Mouse (Mus musculus): ENCODE measurements at regions not wholly inside any gene's neighbourhood (a gene's known extent, or its start where the extent isn't known, plus 50 kb on each side); places are given as distances from the start of the nearest gene placed in this dataset.

DNA sequence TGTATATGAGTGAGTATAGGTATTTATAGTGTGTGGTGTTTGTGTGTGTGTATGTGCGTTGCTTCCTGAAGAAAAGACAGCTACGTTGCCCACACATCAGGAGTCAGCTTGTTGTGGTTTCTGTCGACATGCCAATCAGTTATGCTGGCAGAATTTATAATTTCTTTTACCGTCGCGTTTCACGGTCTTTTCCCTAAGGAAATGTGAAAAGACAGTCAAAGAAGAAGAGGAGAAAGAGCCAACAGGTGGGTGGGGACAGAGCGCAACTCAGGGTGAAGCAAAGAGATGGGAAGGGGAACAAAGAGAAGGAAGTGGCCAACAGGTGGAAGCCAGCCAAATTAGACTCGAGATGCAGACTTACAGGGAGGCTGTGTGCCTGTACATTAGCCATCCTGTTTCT lies 204.2 kb downstream of the Rpap3 start:
- DNase-seq, result no peak

DNA sequence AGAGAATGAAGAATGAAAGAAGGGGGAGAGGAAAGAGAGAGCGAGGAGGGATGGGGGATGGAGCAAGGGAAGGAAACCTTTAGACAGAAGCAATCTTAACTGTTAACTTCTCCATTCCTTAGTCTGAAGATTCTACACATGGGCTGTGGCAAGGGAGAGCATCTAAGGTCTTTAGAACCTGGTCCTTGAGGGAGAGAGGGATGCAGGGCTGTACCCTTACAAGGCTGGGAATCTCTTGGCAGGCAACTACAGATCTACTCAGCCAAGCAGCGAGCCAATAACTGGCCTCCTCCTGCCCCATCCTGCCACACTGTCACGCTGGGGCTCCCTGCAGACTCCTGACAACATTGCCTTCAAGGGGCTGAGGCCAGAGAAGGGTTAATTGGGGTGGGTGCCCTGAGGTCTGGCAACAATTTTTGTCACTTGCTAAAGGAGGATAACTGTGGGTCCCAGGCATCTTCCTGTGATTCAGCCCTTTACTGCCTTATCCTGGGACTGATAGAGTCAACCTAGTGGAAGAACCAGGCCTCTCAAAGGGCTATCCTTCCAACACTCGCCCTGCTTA lies 205.7 kb downstream of the Rpap3 start:
- DNase-seq, result no peak

- no peak for DNase-seq
Measured at GRCm38 (mm10) chr15:97499240-97499639, 206.4 kb downstream of the Rpap3 start.

DNA sequence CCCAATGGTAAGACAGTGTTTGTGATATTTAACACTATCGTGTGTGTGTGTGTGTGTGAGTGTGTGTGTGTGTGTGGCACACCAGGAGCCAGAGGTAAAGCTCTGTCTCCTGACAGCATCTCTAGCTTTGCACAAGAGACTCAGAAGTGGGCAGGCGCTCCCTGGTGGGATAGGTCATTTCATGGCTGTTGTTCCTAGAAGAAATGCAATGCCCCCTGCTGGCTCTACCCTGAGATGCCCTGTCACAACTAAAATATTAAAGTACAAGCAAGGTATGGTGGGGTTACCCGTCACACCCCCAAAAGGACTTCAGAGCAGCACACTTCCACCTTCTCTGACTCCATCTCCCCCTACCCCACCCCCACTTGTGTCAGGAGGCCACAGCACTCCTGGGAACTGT lies 207.2 kb downstream of the Rpap3 start:
- no peak for DNase-seq

DNA sequence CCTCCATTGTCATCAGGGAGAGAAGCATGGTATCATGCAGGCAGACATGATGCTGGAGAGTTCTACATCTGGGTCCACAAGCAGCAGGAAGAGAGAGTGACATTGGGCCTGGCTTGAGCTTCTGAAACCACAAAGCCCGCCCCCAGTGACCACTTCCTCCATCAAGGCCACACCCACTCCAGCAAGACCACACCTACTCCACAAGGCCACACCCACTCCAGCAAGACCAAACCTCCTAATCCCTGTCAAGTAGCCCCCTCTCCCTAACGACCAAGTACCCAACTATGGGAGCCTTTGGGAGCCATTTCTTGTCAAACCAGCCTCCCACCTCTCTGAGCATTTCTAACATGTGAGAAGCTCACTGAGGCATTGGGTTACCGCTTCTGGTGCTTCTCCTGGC lies 209.6 kb downstream of the Rpap3 start:
- DNase-seq, result no peak

- no peak for DNase-seq
Measured at GRCm38 (mm10) chr15:97493340-97493739, 212.3 kb downstream of the Rpap3 start.

DNA sequence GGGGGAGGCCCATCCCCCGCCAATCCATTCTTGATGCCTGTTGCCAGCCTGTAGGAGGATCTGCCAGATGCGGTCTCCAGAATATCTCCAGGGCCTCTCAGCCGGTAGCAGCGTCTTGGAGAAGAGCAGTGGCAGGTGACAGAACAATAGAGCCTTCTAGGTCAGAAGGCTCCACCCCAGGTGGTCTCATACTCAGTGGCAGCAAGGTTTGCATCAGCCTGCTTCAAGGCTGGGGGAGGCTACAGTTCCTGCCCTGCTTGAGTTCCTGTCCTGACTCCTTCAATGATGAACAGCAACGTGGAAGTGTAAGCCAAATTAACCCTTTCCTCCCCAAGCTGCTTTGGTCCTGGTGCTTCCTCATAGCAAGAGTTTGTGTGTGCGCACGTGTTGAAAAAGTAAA lies 213.8 kb downstream of the Rpap3 start:
- DNase-seq, result no peak

DNA sequence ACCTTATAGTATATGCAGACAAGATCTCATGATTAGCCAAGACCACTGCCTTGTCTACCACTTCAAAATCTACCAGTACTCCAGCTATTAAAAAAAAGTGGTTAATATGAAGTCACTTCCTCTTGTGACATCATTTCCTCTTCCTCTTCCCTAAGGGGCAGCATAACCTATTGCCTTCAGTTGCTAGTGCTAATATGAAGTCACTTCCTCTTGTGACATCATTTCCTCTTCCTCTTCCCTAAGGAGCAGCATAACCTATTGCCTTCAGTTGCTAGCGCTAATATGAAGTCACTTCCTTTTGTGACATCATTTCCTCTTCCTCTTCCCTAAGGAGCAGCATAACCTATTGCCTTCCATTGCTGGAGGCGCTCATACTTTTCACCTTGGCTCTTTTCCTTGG lies 218.2 kb downstream of the Rpap3 start:
- DNase-seq, result no peak

DNA sequence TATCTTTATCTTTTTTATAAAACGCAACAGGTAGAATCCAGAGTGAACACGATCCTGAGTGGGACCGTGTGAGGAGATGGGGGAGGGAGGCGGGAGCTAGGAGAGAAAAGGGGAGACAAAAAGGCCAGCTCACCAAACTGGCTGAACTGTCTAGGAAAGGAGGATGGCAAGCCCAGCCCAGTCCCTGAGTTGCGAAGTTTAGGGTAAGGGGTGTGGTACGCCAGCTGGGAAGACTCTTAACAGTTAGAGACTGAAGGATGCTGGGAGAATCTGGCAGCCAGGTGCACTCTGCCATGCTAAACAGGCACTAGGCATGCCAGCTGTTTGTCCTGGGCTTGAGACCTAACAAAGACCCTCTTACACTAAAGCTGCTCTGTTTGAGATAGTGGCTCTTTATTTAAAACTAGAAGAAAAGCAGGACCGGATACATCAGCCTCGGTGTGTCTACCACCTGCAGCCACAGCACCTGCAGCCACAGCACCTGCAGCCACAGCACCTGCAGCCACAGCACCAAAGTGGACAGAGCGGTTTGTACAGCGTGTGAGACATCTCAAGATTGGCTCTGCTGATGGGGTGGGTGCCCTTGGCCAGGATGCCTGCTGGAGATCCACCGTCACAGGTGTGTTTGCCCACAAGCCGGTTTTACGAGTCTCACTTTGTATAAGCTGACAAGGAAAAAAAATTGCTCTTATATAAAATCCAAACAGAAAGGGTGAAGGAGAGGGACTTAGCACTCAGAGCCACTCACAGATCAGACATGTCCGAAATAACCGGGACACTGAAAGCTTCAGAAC lies 225.1 kb upstream of the Amigo2 start:
- no peak for DNase-seq

DNA sequence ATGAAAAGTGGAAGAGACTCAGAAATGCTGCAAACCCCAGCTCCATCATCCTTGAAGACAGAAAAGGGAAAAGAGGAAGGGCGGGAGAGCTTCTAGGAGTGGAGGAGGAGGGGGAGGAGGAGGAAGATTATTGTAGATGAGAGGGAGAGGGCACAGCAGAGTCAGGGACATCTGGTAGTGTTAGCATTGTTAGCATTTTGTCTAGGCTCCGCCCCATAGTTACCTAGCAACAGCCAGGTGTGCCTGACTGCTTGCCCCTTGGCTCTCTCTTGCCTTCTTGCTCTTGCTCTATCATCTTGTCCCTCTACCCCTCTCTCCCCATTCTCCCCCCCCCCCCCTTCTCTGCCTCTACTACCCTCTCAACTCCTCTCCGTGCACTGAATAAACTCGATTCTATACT lies 224.4 kb upstream of the Amigo2 start:
- DNase-seq, result no peak

DNA sequence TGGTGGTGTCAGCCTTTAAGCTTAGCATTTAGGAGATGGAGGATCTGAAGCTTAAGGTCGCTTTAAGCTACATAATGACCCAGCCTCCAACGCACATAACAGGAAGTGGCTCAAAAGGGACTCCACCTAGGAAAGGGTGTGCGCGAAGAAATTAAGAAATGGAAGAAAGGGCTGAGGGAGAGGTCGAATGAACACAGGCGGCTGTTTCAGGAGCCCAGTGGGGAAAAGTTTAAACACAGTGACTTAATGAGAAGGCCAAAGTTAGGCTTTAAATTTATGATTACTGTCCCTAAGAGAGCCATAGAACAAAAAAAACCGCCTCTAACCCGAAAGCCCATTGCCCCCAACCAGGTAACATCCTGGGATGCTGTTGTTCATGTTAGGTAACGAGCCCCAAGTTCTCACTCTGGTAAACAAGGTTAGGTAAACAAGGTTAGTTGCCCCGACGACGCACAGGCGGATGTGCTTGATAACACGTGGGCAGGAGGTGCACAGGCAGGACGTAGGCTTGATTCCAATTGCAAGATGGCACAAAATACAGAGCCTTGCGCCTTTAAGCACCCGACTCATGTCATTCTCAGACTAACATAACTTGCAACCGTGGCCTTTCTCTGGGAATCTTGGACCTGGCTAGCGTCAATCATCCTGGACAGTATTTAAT lies 222.7 kb upstream of the Amigo2 start:
- no peak for DNase-seq

DNA sequence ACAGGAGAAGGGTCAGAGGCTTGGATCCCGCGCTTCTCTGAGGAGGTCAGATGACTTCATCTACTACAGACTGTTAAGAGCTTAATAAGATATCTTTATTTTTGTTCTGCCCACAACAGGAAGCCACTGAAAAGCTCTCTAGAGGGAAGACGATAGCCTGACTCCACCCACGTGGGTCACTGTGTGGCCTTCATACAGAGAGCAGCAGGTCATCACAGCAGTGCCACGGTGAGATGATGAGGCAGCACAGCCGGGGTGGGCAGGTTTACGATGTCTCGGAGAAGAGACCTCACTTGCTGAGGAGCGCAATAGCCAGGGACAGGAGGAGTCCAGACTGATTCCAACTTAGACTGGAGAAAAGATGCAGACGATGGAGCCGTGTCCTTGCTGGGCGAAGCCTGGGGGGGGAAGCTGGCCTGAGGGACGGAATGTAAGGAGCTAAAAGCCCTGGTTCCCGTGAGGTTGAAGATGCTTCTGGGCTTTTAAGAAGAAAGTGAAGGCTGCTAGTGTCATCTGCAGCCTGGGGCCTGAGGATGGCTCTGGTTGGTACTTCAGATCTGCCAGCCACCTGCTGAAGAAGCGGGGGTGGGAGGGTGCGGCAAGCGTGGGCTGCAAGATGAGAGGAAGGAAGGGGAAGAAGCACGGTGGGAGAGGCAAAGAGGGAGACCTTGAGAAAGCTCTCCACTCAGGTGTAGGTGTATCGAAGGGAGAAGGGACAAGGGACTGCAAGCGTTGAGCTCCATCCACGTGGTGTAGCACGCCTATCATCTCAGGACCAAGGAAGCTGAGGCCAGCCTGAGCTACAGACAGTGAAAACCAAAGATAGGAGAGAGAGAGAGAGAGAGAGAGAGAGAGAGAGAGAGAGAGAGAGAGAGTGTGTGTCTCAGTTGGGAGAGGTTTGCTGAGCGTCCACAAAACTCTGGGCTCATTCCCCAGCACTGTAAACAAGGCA lies 221.9 kb upstream of the Amigo2 start:
- no peak for DNase-seq

DNA sequence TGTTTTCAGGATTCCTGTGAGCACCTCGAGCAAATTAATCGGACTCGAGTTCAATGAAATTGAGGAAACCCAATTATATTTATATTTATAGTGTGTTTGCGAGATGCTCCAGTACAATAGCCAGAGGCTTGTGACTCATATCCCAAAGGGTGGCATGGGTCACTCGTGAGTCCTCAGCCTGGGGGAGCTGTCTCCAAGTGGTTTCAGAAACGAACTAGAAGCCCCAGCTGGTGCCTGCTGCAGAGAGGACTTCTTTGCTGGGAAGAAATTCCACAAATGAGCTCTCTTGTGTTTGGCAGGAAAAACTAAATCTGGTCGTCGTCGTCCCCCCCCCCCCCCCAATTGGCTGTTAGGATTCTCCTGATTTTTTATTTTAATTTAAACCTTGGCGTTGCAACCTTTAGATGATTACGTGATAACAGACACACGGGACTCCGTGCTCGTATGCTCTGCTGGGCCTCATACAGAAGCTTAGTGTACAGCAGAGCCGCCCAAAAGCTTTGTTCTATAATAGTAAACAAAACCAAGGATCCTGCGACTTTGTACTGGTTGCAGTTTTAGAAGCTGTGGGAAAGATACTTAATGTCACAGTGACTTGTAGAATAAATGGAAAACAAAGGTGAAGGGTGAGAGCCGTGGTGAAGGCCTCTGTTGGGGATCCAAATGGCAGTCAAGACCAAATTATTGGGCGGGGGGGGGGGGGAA lies 220.8 kb upstream of the Amigo2 start:
- DNase-seq, result no peak

DNA sequence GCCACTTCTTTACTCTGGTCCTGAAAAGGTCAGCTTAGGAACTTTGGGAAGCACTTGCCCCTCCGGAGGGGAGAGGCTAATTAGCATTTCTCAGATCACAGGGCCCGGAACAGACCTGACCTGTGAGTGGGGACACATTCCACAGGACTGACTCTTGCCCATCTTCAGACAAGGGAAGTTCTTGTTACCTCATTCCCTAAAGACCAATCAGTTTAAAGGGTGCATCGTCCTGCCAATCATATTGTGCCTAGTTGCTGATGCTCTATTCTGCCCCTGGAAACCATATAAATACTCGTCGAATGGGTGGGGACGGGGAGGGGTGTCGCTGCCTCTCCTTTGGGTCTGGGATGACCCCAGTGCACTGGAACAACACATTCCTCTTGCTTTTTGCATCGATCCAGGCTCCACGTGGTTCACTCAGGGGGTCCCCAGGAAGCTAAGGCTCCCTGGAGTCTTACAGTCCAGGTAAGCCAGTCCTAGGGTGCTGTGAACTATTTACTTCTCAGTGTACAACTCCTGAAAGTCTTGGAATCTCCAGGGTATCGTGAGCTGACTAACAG lies 219.9 kb upstream of the Amigo2 start:
- DNase-seq, result no peak

DNA sequence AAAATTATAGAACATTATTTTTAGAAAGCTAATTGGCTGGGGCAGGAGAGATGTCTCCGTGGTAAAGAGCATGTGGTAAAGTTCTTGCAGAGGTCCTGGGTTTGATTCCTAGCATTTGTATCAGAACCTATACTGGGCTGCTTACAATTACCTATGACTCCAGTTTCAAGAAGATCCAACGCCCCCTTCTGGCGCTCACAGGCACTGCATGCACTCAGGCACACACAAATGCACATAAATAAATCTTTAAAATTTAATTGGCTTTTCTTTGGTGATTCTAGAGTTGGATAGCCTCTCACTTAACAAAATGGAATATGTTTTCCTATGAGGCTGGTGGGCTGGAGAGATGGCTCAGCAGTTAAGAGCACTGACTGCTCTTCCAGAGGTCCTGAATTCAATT lies 219.0 kb upstream of the Amigo2 start:
- DNase-seq, result no peak

- no peak for DNase-seq
Measured at GRCm38 (mm10) chr15:97465366-97465765, 218.3 kb upstream of the Amigo2 start.

DNA sequence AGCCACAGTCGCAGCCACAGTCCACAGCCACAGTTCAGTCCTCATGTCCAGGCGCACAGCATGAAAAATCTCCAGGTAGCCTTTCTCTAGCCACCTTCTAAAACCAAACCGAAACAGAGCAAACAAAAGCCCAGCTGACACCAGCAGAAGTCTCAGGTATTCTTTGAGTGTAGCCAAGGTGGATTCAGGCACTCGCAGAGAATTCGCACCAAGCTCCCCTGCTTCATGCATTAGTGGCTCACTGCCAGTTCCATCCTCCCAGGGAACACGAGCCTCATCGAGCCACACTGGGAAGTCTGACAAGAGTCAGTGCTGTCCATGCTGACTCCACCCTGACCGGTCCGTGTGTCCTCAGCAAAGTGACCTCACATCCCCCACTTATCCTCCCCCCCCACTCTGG lies 217.7 kb upstream of the Amigo2 start:
- DNase-seq, result no peak

DNA sequence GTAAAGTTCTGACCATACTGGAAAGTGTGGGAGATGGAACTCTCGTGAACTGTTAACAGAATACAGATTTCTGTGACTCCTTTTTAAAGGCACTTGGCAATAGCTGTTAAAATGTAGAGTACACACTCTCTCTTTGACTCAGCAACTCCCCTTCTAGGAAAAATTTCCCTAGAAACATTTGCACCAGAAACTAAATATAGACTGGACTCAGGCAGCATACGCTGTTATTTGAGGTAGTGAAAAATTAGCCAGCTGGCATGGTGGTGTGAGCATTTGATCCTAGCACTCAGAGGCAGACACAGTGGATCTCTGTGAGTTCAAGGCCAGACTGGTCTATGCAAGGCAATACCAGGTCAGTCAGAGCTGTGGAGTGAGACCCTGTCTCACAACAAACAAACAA lies 215.5 kb upstream of the Amigo2 start:
- no peak for DNase-seq

DNA sequence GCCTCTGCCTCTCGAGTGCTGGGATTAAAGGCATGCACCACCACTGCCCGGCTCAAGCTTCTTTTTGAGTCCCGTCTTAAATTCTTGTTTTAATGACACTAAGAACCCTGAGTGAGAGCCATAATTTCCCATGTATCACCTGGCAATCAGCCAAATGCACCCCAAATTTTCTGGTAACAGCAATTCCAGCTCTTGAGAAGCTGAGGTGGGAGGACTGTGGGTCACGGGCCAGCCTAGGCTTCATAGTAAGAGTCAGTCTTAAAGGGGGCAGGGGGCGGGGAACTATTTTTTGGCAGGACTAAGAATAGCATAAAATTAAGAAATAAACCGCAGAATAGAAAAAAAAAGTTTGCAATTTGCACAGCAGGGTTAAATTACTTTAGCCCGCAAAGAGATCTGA lies 214.9 kb upstream of the Amigo2 start:
- DNase-seq, result no peak

DNA sequence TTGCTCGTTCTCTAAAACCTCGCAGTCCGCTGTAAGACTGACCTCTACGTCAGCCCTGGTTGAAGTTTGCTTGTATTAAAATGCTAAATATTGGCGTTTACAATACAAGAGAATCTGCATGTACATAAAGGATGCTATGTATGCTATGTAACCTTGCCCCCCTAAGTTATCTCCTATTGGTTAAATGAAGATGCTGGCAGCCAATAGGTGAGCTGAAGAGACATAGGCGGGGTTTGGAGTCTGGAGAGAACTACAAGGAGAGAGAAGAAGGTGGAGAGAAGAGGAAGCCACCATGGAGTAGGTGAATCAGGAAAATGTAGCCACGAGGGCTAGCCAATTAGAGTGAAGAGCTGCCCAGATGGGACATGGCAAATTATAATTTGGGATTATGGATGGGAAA lies 214.0 kb upstream of the Amigo2 start:
- DNase-seq, result no peak

DNA sequence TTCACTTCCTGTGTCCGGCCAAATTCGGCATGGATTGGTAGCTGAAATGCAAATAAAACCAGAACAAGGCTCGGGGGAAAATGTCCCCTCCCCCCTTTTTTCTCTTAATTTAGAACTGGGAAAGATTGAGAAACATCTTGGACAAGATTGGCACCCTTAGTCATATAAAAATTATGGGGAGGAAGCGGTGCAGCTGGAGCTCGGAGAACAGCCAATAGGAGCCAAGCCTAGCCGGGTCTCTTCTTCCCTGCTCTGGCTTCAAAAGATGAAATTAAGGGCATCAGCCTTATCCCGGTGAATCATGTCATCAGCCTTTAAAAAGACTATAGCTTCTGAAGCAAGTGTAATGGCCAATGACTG lies 213.3 kb upstream of the Amigo2 start:
- DNase-seq, result no peak

- DNase-seq, result no peak
Measured at GRCm38 (mm10) chr15:97459606-97460359, 212.7 kb upstream of the Amigo2 start.

All from kidney, adult 11 months (tissue).